Mouse (Mus musculus): ENCODE measurements around the gene Wsb2. TPM values are rescaled to one million over a fixed set of nuclear protein-coding genes. Genes with fewer than 3 reads are reported as not detected.
"Not testable (repeated sequence)": the region's sequence is repeated elsewhere in the genome, so short reads cannot be mapped to it uniquely, and the experiment has no call there.

Gene Wsb2
- polyA plus RNA-seq, 1 experiment, result 151 TPM

- no peak for DNase-seq
- Histone ChIP-seq H3K4me3 (replicated peaks; ENCODE audit: extremely low read depth, low read depth, low read length) (no peak overlapping the region), H3K4me1 (ENCODE audit: control insufficient read depth, insufficient read depth, low read length) (no peaks in the 10 kb centered on the region)
- 69% methylated on average over 9 of the region's 9 CpGs for WGBS
- TF ChIP-seq CTCF (IDR thresholded peaks at IDR 0.05; ENCODE audit: insufficient read depth, low read length) (no peak), POLR2A (IDR thresholded peaks at IDR 0.05; ENCODE audit: borderline replicate concordance, extremely low read depth, low read depth, low read length) (no peak)
Measured at GRCm38 (mm10) chr5:117399281-117399680, 42.2 kb downstream of the Wsb2 start.

GRCm38 (mm10) chr5:117403609-117404008 lies 46.5 kb downstream of the Wsb2 start:
- 78% methylated on average over 8 of the region's 8 CpGs for WGBS
- DNase-seq, result no peak
- H3K4me1 ChIP-seq (ENCODE audit: control insufficient read depth, insufficient read depth, low read length), result no peaks in the 10 kb centered on the region
- TF ChIP-seq POLR2A (IDR thresholded peaks at IDR 0.05; ENCODE audit: borderline replicate concordance, extremely low read depth, low read depth, low read length), result no peak
- TF ChIP-seq CTCF (IDR thresholded peaks at IDR 0.05; ENCODE audit: insufficient read depth, low read length), result no peak
- H3K4me3 ChIP-seq (replicated peaks; ENCODE audit: extremely low read depth, low read depth, low read length), result no peak overlapping the region

DNA sequence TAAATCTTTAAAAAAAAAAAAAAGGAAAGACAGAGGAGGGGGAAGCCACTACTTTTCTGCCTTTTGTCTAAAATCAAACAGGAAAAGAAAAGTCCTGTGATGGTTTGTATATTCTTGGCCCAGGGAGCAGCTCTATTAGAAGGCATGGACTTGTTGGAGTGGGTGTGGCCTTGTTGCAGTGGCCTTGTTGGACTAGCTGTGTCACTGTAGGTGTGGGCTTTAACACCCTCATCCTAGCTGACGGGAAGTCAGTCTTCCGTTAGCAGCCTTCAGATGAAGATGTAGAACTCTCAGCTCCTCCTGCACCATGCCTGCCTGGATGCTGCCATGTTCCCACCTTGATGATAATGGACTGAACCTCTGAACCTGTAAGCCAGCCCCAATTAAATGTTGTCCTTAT lies 47.6 kb downstream of the Wsb2 start:
- DNase-seq; H3K4me1 ChIP-seq (ENCODE audit: control insufficient read depth, insufficient read depth, low read length); H3K4me3 ChIP-seq (replicated peaks; ENCODE audit: extremely low read depth, low read depth, low read length): not testable (repeated sequence)
- 61% methylated on average over 2 of the region's 2 CpGs for WGBS

GRCm38 (mm10) chr5:117408216-117408615 lies 51.1 kb downstream of the Wsb2 start:
- Histone ChIP-seq H3K4me1 (ENCODE audit: control insufficient read depth, insufficient read depth, low read length) (no peaks in the 10 kb centered on the region), H3K4me3 (replicated peaks; ENCODE audit: extremely low read depth, low read depth, low read length) (no peak overlapping the region)
- WGBS, result 50% methylated on average over 4 of the region's 4 CpGs
- TF ChIP-seq CTCF (IDR thresholded peaks at IDR 0.05; ENCODE audit: insufficient read depth, low read length) (peak; percentile 32), POLR2A (IDR thresholded peaks at IDR 0.05; ENCODE audit: borderline replicate concordance, extremely low read depth, low read depth, low read length) (no peak)
- DNase-seq, result peak; percentile 38

GRCm38 (mm10) chr5:117409369-117409768 lies 52.3 kb downstream of the Wsb2 start:
- WGBS, result 50% methylated on average over 6 of the region's 6 CpGs
- no peak overlapping the region for H3K4me3 ChIP-seq (replicated peaks; ENCODE audit: extremely low read depth, low read depth, low read length)
- TF ChIP-seq POLR2A (IDR thresholded peaks at IDR 0.05; ENCODE audit: borderline replicate concordance, extremely low read depth, low read depth, low read length), result no peak
- TF ChIP-seq CTCF (IDR thresholded peaks at IDR 0.05; ENCODE audit: insufficient read depth, low read length), result no peak
- DNase-seq, result no peak
- no peaks in the 10 kb centered on the region for H3K4me1 ChIP-seq (ENCODE audit: control insufficient read depth, insufficient read depth, low read length)

- no peak for TF ChIP-seq POLR2A (IDR thresholded peaks at IDR 0.05; ENCODE audit: borderline replicate concordance, extremely low read depth, low read depth, low read length)
- no peak for TF ChIP-seq CTCF (IDR thresholded peaks at IDR 0.05; ENCODE audit: insufficient read depth, low read length)
- 2% methylated on average over 88 of the region's 89 CpGs for WGBS
- peak; percentile 29 for DNase-seq
Measured at GRCm38 (mm10) chr5:117413507-117414501, 56.7 kb downstream of the Wsb2 start, which contains the start of gene Ksr2. Gene Ksr2 (plus strand): TSS chr5:117414000.

DNA sequence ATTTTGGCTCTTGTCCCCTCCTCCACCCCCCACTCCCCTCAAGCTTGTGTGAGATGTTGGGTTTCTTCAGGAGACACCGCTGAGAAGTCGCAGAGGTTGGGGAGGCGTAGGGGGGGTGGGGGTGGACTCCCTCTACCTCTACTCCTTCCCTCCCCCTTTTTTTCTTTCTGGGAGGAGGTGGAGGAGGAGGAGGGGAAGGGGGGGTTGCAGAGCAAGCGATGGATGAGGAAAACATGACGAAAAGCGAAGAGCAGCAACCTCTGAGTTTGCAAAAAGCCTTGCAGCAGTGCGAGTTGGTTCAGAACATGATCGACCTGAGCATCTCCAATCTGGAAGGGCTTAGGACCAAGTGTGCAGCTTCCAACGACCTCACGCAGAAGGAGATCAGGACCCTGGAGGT lies 57.5 kb downstream of the Wsb2 start:
- 9% methylated on average over 10 of the region's 10 CpGs for WGBS

More at GRCm38 (mm10) chr5:117413507-117414501, 56.7 kb downstream of the Wsb2 start, which contains the start of gene Ksr2:
- H3K4me3 ChIP-seq (replicated peaks; ENCODE audit: extremely low read depth, low read depth, low read length), result peak within 1 kb of the TSS; percentile 1
- H3K4me1 ChIP-seq (ENCODE audit: control insufficient read depth, insufficient read depth, low read length), result no peaks in the 10 kb centered on the region

GRCm38 (mm10) chr5:117415011-117415912 lies 58.2 kb downstream of the Wsb2 start:
- Histone ChIP-seq H3K4me1 (ENCODE audit: control insufficient read depth, insufficient read depth, low read length) (no peaks in the 10 kb centered on the region), H3K4me3 (replicated peaks; ENCODE audit: extremely low read depth, low read depth, low read length) (no peak overlapping the region)
- DNase-seq, result no peak
- 33% methylated on average over 19 of the region's 19 CpGs for WGBS
- TF ChIP-seq POLR2A (IDR thresholded peaks at IDR 0.05; ENCODE audit: borderline replicate concordance, extremely low read depth, low read depth, low read length), result no peak
- TF ChIP-seq CTCF (IDR thresholded peaks at IDR 0.05; ENCODE audit: insufficient read depth, low read length), result no peak

More for the DNA sequence above, 57.5 kb downstream of the Wsb2 start:
- DNase-seq, result no peak
- Histone ChIP-seq H3K4me3 (replicated peaks; ENCODE audit: extremely low read depth, low read depth, low read length) (no peak overlapping the region), H3K4me1 (ENCODE audit: control insufficient read depth, insufficient read depth, low read length) (no peaks in the 10 kb centered on the region)
- no peak for TF ChIP-seq CTCF (IDR thresholded peaks at IDR 0.05; ENCODE audit: insufficient read depth, low read length)
- no peak for TF ChIP-seq POLR2A (IDR thresholded peaks at IDR 0.05; ENCODE audit: borderline replicate concordance, extremely low read depth, low read depth, low read length)

DNA sequence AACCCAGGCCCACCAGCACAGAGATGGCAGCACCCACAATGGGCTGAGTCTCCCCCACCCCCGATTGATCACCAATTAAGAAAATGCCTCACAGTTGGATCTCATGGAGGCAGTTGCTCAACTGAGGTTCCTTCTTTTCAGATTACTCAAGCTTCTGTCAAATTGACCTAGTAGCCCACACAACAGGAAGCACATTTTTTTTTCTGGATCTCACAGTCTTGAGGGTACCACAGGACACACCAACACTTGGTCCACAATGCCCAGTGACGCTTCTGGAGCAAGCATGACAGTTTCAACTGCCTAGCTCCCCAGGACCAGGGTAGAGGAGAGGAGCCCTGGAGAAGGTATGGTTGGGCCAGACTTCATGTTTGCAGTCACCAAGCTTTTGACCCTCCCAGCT lies 60.3 kb downstream of the Wsb2 start:
- no peak for DNase-seq
- TF ChIP-seq POLR2A (IDR thresholded peaks at IDR 0.05; ENCODE audit: borderline replicate concordance, extremely low read depth, low read depth, low read length) (no peak), CTCF (IDR thresholded peaks at IDR 0.05; ENCODE audit: insufficient read depth, low read length) (no peak)
- 66% methylated on average over 2 of the region's 2 CpGs for WGBS
- Histone ChIP-seq H3K4me1 (ENCODE audit: control insufficient read depth, insufficient read depth, low read length) (no peaks in the 10 kb centered on the region), H3K4me3 (replicated peaks; ENCODE audit: extremely low read depth, low read depth, low read length) (no peak overlapping the region)

Other genes with a start within 250 kb of the Wsb2 start
- 44.0 and 57.1 TPM in 2 replicates for gene Suds3, start 241.2 kb upstream of the Wsb2 start, polyA plus RNA-seq (2012; rRNA removed)
- gene Taok3, start 237.2 kb upstream of the Wsb2 start, polyA plus RNA-seq (2012; rRNA removed), result 30.3 and 40.5 TPM in 2 replicates
- gene Pebp1, start 69.7 kb upstream of the Wsb2 start, polyA plus RNA-seq (2012; rRNA removed), result 273 and 368 TPM in 2 replicates
- gene Vsig10, start 38.2 kb upstream of the Wsb2 start, polyA plus RNA-seq (2012; rRNA removed), result 28.9 and 31.5 TPM in 2 replicates
- 8.6 and 9.1 TPM in 2 replicates for gene Rfc5, start 31.7 kb downstream of the Wsb2 start, polyA plus RNA-seq (2012; rRNA removed)
- gene Ksr2, start 56.7 kb downstream of the Wsb2 start, polyA plus RNA-seq (2012; rRNA removed), result 0.02 and 0.06 TPM in 2 replicates

Measured in lung, adult 2 months (tissue).